Mouse (Mus musculus) kidney, embryonic 15.5 days (tissue): Measurements from ENCODE around the gene Clca4b. TPM values are rescaled to one million over a fixed set of nuclear protein-coding genes. Genes with fewer than 3 reads are reported as not detected.
"Not testable (repeated sequence)": the region's sequence is repeated elsewhere in the genome, so short reads cannot be mapped to it uniquely, and the experiment has no call there.

ENCODE experiments used
- ATAC-seq: fragments of 200-750 bp; cut with Nextera tagmentation; replicated peaks from 2 replicates; pipeline ENCODE4 v1.8.0; 2017; ENCODE audit warnings: moderate TSS enrichment; ENCODE audit not compliant: low FRiP score
- H3K27ac ChIP-seq: fragments of 300-500 bp; sonication (generic); 2 replicates; pipeline ENCODE4 v1.5.1; 2015; ENCODE audit warnings: mild to moderate bottlenecking, inconsistent platforms
- H3K27me3 ChIP-seq: fragments of 300-500 bp; sonication (generic); 2 replicates; pipeline ENCODE4 v1.6.1; 2015; ENCODE audit warnings: inconsistent platforms
- H3K36me3 ChIP-seq: fragments of 300-500 bp; sonication (generic); 2 replicates; pipeline ENCODE4 v1.6.1; 2015; ENCODE audit warnings: inconsistent platforms
- H3K4me1 ChIP-seq: fragments of 300-500 bp; sonication (generic); 2 replicates; pipeline ENCODE4 v1.6.1; 2015; ENCODE audit warnings: inconsistent platforms
- H3K4me2 ChIP-seq: fragments of 300-500 bp; sonication (generic); 2 replicates; pipeline ENCODE4 v1.6.1; 2015; ENCODE audit warnings: moderate library complexity, mild to moderate bottlenecking, inconsistent platforms
- H3K4me3 ChIP-seq: fragments of 300-500 bp; sonication (generic); replicated peaks from 2 replicates; pipeline ENCODE4 v1.5.1; 2015; ENCODE audit warnings: mild to moderate bottlenecking, inconsistent platforms
- H3K9ac ChIP-seq: fragments of 300-500 bp; sonication (generic); 2 replicates; pipeline ENCODE4 v1.6.1; 2015; ENCODE audit warnings: mild to moderate bottlenecking, inconsistent platforms
- H3K9me3 ChIP-seq: fragments of 300-500 bp; sonication (generic); replicated peaks from 2 replicates; pipeline ENCODE4 v1.6.1; 2016; ENCODE audit warnings: inconsistent platforms
- WGBS: fragments of 180-500 bp; shearing (Covaris S2); methylation state at CpG from one replicate; pipeline ENCODE4 v1.1.7; 2015; ENCODE audit warnings: mixed read lengths; 5-methylcytosine and 5-hydroxymethylcytosine counted together
- polyA plus RNA-seq: library from polyadenylated mRNA; unstranded; fragments of >200 nt; fragmentation: Nextera tagmentation; extraction: Ambion mirVana; gene quantifications from 2 replicates; pipeline ENCODE4 v1.2.1, GENCODE M21; 2015

The Clca4b gene
- polyA plus RNA-seq, 1 experiment from 2014 or later: not detected

DNA sequence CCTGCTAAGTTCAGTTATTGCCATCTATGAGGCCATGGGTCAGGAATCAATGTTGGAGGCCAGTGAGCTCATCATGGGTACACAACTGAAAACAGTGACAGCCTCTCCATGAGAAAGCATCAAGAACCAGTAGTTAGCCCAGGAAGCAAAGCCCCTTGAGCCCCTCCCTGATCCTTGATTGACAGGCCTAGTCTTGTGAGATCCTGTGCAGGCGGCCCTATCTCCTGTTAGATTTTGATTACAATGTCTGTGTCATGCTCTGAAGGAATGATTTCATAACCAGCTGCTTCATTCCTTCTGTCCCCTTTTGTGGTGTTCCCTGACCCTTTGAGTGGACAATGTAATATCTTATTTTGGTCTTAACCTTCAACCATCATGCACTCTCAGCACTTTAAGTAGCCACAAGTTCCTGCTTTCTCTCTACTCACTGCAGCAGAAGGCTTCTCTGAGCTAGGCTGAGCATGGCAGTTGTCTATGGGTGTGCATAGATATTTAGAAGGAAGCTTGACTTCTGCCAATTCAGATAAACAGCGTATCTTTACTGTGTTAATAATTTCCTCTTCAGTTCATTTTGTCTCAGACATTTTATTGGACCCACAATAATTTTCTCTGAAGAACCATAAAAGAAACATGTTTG is 35.2 kb downstream of the Clca4b start:
- no peak overlapping the region for H3K4me2 ChIP-seq
- no peak for ATAC-seq
- no peak overlapping the region for H3K4me3 ChIP-seq
- H3K4me1 ChIP-seq: no peaks in the 10 kb centered on the region
- WGBS: 88% methylated on average over 2 of the region's 2 CpGs
- no peaks in the 10 kb centered on the region for H3K27me3 ChIP-seq
- H3K27ac ChIP-seq: no peak overlapping the region
- H3K9ac ChIP-seq: no peak overlapping the region
- no peaks in the 10 kb centered on the region for H3K36me3 ChIP-seq
- no peaks in the 10 kb centered on the region for H3K9me3 ChIP-seq

DNA sequence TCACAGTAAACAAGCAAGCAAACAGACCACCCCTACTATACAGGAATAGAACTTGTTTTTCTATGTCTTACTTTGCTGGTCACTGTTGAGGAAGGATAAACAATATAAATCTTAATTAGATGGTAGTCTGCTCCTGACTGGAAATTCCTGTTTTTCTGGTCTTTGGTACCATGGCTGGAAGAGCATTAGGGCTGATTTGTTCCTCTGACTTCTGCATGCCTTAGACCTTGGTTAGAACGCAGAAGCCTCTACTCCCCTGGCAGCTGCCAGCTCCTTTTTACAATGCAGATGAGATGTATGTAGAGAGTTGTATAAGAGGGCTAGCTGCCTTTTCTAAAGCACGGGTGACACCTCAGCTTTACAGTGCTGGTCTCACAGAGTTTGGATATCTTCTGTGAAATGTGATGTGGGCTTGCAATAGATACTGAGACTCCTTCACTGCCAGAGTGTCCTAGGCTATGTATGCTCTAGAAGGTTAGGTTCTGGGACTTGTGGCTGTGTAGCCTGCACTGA is 42.0 kb downstream of the Clca4b start:
- H3K4me1 ChIP-seq: no peaks in the 10 kb centered on the region
- no peaks in the 10 kb centered on the region for H3K9me3 ChIP-seq
- no peaks in the 10 kb centered on the region for H3K36me3 ChIP-seq
- no peak overlapping the region for H3K4me2 ChIP-seq
- H3K27ac ChIP-seq: no peak overlapping the region
- ATAC-seq: peak; percentile 69; the same call in 1 of the 2 replicates
- no peak overlapping the region for H3K4me3 ChIP-seq
- 38% methylated on average over 2 of the region's 2 CpGs for WGBS
- H3K27me3 ChIP-seq: no peaks in the 10 kb centered on the region
- H3K9ac ChIP-seq: no peak overlapping the region

DNA sequence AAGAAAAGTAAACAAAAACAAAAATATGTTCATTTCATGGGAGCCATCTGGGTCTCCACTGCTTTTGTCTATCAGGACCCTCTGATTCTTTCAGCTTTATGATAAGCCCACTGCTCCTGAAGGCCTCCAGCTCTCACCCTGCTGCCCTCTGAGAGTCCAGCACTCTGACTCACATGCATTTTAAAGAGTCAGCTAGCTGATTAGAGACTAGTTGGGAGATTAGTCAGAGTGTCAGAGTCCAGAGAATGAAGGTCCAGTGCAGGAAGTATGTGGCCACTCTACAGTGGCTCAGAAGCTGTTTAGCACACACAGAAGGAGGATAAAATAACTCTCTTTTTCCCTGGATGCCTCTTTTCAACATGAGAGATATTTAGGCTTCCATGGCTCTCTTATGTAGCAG is 45.4 kb downstream of the Clca4b start:
- H3K36me3 ChIP-seq: no peaks in the 10 kb centered on the region
- no peak overlapping the region for H3K4me3 ChIP-seq
- H3K27ac ChIP-seq: no peak overlapping the region
- H3K9me3 ChIP-seq: no peaks in the 10 kb centered on the region
- no peak overlapping the region for H3K9ac ChIP-seq
- H3K4me1 ChIP-seq: no peaks in the 10 kb centered on the region
- H3K27me3 ChIP-seq: no peaks in the 10 kb centered on the region
- no peak for ATAC-seq
- no peak overlapping the region for H3K4me2 ChIP-seq

DNA sequence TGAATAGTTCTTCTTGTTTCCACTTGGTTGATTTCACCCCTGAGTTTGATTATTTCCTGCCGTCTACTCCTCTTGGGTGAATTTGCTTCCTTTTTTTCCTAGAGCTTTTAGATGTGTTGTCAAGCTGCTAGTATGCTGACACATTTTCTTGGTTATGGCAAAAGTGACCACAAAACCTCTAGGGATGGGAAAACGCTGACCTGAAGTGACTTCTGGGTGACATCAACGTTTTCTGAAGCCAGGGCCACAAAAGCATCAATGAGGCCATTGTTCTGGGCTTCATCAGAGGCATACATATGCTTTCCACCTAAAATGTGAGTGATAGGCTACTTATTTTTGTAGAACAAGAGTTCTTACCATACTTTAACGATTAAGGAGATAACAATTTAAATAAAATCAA is 60.3 kb downstream of the Clca4b start:
- not testable (repeated sequence) for H3K9me3 ChIP-seq, ATAC-seq, H3K27me3 ChIP-seq, H3K27ac ChIP-seq, H3K4me2 ChIP-seq, H3K4me1 ChIP-seq, H3K36me3 ChIP-seq, H3K4me3 ChIP-seq, H3K9ac ChIP-seq
- 64% methylated on average over 4 of the region's 4 CpGs for WGBS

Other genes starting within 250 kb of the Clca4b start
- gene Sh3glb1, start 212.2 kb downstream of the Clca4b start, polyA plus RNA-seq: 92.7 and 104 TPM in 2 replicates
- gene Clca3a1, start 171.6 kb downstream of the Clca4b start, polyA plus RNA-seq: 10.4 and 11.4 TPM in 2 replicates
- gene Clca3a2, start 113.0 kb downstream of the Clca4b start, polyA plus RNA-seq: 0.38 and 0.41 TPM in 2 replicates
- 0.04 and 0.14 TPM in 2 replicates for gene Clca3b, start 83.2 kb downstream of the Clca4b start, polyA plus RNA-seq
- not detected in 2 replicates for gene Clca4a, start 42.5 kb upstream of the Clca4b start, polyA plus RNA-seq
- 0.53 and 6.1 TPM in 2 replicates for gene Clca1, start 100.2 kb upstream of the Clca4b start, polyA plus RNA-seq
- 0.32 and 0.41 TPM in 2 replicates for gene Clca2, start 166.9 kb upstream of the Clca4b start, polyA plus RNA-seq
- gene Odf2l, start 186.1 kb upstream of the Clca4b start, polyA plus RNA-seq: 17.5 and 18.7 TPM in 2 replicates